Mouse (Mus musculus) T-helper 1 cell (primary cell): ENCODE data around the gene C7.

ENCODE experiments used
- in situ Hi-C: fragments of 300-600 bp; cut with MboI, MseI; formaldehyde crosslinking; loops from one replicate; pipeline ENCODE4 v1.15.1; 2025; ENCODE audit warnings: high pct_unique_total_duplicates

Gene C7

DNA sequence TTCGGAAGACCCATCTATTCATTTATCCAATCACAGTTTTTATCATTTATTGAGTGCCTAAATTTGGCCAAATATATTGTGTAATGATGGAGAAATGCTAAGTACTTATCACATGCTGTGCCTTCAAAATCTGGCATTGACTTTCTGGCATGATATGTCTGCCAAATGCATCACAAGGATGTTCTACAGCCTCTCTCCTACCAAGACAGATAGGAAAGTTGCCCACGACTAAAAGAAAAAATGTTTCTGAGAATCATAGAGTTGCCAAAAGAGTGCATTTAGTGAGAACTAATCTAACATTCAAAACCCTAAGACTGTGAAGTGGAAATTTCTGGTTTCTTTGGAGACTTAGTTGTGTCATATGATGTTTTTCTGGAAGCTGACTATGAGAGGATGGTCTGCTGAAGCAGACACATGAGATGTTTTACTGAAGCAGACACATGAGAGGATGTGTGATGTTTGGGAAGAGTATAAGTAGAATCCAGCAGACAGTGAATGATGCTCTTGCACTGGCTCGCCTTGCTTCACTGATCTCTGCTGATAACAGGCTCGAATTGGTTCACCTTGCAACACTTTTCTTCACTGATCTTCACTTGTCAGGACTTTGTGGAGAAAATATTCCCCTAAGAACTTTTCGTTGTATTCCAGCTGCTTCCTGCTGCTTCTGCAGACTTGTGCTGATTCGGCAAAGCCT is 59.9 kb downstream of the C7 start:
- in situ Hi-C loops = no loop called here

DNA sequence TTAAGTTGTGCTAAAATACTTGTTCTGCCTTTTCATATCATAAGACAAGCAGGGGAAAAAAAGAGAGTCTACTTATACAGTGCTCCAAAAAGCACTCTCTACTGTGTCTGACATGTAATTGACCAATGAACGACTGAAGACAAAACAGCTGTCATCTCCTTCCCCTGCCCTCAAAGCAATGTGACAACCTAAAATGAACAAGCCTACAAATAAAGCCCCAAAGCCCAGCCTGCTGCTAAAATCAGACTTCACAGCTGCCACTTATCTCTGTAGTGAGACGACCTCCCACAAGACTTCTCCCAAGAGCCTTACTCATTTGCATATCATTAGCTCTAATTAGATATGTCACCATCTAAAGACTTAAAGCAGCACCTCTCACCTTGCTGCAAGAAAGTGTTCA is 60.6 kb downstream of the C7 start:
- in situ Hi-C loops = no loop called here

DNA sequence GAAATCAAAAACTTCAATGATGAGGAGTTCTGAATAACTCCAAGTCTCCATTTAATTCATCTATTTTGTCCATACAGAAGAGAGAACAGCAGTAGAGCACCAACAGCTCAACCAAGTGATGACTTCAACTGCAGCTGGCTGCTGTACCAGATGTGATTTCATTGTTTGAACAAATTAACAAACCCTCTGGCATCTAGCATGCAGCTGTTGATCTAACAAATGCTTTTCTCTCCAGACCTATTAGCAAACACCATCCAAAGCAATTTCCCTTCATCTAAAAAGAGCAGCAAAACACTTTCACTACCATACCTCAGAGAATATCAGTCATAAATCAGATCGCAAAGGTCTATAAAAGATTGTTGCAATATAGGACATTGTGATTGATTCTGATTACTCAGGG is 90.2 kb downstream of the C7 start:
- in situ Hi-C loops = no loop called here
